ENCODE assay signal across 14 mouse cellular contexts in the genomic region with DNA sequence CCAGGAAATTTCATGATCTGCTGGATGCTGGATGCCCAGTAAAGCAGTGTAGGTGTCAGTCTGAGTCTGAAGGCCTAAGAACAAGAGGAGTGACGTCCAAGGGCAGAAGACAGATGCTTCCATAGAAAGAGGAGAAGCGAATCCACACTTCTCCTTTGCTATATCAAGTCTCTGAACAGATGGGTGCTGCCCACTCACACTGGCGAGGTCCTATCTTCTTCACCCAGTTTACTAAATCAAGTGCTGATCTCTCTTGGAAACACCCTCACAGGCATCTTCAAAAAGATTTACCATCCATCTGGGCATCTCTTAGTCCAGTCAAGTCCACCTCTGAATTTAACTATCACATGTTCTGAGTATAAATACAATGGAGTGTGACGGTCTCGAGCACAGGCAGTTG.
A peak's percentile ranks its signal among the peaks of the same experiment; 100 is the strongest.
DNase-seq lines count a peak whose midpoint lies in the region.
"Had no signal": no experiment of that assay in that cellular context is flagged by ENCODE, and none has a peak within 500 bp of the region (broad histone marks: within the 10 kb centered on the region; RNA-seq: fewer than 3 reads in every experiment).

No protein-coding gene starts in this region.

- peak; percentile 67 for DNase-seq in layer of hippocampus, adult 9-11 months
- DNase-seq in layer of hippocampus, postnatal 10 days (ENCODE audit: low spot score in 2 of 2), result no peak
- DNase-seq in frontal cortex, postnatal 10 days (ENCODE audit: low spot score in 2 of 2), result peak; percentile 37 to 54
- DNase-seq in left cerebral cortex, adult 8-10 months (ENCODE audit: low spot score in 2 of 2), result peak; percentile 18 to 91
- peak; percentile 79 to 91 for DNase-seq in right cerebral cortex, postnatal 36 days (ENCODE audit: low spot score in 2 of 2)
- DNase-seq in adrenal gland, postnatal 4 days (ENCODE audit: low spot score in 2 of 2), result no peak
- DNase-seq in lung, adult 18-20 months, result no peak
- DNase-seq: B cell, adult 2 months; cerebellum, adult 8-10 months; heart, postnatal 14 days; kidney, adult 2 months; kidney, postnatal 14 days; liver; lung, postnatal 10 days had no signal

Comparison
In these comparisons a context has a peak if more than half of its experiments do, and no peak if none do; other contexts are left out.
1. DNase-seq: peak in layer of hippocampus, adult 9-11 months (single experiment), frontal cortex, postnatal 10 days (2 of 2), left cerebral cortex, adult 8-10 months (2 of 2) and right cerebral cortex, postnatal 36 days (2 of 2); none in layer of hippocampus, postnatal 10 days (0 of 2), adrenal gland, postnatal 4 days (0 of 2) and lung, adult 18-20 months (0 of 2).